ENCODE assay signal across 2 mouse cellular contexts in genomic region chr17:6644673-6645072, GRCm38 (mm10). TPM values are rescaled to one million over a fixed set of nuclear protein-coding genes. Genes with fewer than 3 reads are reported as not detected.
"Had no signal": no experiment of that assay in that cellular context is flagged by ENCODE, and none has a peak within 500 bp of the region (broad histone marks: within the 10 kb centered on the region; RNA-seq: fewer than 3 reads in every experiment).

No protein-coding gene starts in this region.

RNA-seq across cellular contexts. Expression of gene Sytl3, which starts 14.2 kb away (rescaled TPM):
- polyA plus RNA-seq: heart, embryonic 12.5 days; heart, embryonic 13.5 days had no signal
